Mouse (Mus musculus) MEL-GATA-1-ER (cell line): ENCODE results near the gene Manba.
"Not testable (repeated sequence)": the region's sequence is repeated elsewhere in the genome, so short reads cannot be mapped to it uniquely, and the experiment has no call there.

Experiments
- DNase-seq: peaks from one replicate; pipeline ENCODE4 v3.0.0-alpha.2; 2012; ENCODE audit warnings: low read depth; ENCODE audit errors: extremely low read depth

The Manba gene

GRCm38 (mm10) chr3:135485128-135485899 is at the start of gene Manba:
Manba (plus strand) TSS chr3:135485611.
- peak; percentile 59 for DNase-seq

DNA sequence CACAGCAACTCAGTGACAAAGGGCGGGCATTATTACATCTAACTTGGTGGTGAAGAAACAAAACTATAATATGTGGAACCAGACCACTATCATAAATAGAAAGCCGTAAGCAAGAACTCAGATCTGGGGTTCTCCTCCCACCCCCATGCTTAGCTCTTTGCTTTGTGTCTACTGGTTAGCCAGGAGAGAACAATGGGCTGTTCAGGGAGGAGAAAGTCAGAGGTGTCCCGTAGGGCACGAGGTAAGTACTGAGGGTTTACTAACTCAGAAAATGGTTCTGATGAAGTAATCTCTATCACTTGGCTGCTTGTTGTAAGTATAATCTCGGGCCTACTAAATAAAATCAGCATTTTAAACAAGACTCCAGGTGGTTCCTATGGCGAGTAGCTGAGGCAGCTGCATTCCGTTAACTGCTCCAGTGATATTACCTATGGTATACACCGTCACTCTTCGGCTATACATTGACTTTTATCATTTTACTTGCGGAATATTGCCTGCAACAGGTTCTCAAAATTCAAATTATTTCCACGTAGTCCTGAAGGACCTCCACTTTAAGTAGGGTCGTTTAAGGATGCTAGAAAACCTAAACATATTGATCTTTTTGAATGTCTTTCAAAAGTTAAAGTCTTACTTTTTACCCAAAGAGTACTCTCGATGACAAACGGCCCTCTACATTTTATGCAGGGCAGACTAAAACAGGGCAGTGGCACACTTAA is 48.4 kb upstream of the Manba start:
- DNase-seq, result no peak

- peak; percentile 98 for DNase-seq
These were observed 47.5 kb upstream of the Manba start, which contains the start of gene Ube2d3 for GRCm38 (mm10) chr3:135437758-135438495. Ube2d3 (plus strand) TSS chr3:135438149.

DNA sequence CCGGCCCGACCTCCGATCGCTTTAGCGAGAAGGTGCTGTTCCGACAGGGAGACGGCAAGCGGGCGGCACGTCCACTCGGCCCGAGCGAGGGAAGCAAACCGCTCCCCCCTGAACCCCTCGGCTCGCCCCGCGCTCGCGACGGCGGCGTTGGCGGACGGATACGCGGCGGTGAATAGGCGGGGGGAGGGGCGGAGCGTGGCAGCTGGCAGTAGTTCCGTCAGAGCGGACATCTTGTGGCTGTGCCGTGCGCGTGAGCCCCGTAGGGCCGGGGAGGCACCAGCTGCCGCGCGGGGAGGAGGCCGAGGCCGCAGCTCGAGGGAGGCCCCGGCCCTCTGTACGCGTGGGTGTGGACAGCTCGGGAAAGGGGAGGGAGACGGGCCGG is 46.9 kb upstream of the Manba start:
- no peak for DNase-seq

- DNase-seq, result peak; percentile 78
These were observed 46.4 kb upstream of the Manba start for GRCm38 (mm10) chr3:135438913-135439531.

- no peak for DNase-seq
These were observed 45.8 kb upstream of the Manba start for GRCm38 (mm10) chr3:135439651-135440050.

- DNase-seq, result peak; percentile 74
These were observed 45.2 kb upstream of the Manba start for GRCm38 (mm10) chr3:135440221-135440620.

GRCm38 (mm10) chr3:135440621-135441020 is 44.8 kb upstream of the Manba start:
- no peak for DNase-seq

DNA sequence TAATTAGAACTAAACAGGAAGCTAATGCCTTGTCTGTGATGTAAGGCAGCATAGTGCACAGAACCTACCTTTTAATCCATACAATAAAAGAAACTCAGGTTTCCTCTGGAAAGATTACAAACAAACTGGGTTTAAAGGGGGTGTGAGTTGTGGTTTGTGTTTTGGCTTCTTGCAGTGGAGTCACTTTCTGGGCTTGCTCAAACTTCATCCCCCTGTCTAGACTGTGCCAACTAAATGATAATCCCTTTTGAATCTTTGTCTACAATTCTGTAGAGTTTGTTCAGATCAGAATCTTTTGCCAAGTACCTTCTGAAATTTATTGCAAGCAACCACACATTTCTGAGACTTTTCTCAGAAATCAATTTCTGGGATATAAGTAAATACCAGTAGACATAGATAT is 40.5 kb upstream of the Manba start:
- no peak for DNase-seq

DNA sequence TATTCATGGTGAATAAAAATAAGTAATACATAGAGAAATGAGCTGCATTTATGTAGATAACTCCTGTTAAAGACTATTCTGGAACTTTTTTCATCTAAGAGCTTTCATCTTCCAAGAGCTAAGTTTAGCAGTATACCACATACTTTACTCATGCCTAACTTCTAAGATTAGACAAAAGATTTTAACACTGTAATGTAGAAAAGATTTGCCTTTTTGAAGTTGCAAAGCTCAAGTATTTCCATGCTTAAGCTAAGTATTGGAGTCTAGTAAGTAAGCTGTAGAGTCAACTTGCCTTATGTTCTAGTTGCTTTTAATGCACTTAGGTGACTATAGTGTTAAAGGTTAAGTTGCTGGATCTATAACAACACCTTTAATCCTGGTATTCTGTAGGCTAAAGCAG is 26.4 kb upstream of the Manba start:
- no peak for DNase-seq

DNA sequence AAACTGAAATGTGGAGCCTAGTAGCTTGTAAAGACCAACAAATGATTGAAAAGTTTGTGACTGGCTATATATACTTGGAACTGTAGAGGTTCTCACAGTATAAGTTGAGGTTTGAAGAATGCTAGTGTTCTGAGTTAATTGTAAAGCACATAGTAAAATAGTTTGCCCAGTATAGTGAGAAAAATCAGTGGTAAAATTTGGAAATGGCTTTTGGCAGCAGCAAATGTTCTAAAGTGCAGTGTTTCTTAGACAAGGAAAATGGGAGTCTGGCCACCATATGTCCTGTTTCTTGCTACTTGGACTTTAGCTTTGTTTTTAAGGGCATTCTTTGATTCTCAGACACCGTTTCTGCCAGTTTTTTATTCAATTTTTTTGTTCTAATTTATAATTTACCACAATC is 17.0 kb upstream of the Manba start:
- no peak for DNase-seq

DNA sequence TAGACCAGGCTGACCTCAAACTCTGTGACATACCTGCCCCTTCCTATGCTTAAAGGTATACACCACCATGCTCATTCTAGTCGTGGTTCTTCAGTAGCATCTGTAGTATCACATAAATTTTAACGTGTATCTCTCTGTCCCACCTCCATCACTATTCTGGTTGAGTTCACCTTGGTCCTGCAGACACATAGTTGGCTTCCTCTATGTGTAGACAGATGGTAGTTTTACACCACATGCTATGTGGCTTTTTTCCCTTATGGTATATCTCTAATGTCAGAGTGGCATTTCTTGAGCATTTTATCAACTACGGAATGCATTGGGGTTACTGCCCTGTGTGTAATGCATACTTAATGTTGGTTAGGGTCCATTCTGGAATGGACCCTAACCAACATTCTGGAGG is 16.3 kb upstream of the Manba start:
- no peak for DNase-seq

- peak; percentile 23 for DNase-seq
These were observed 15.4 kb upstream of the Manba start for GRCm38 (mm10) chr3:135469974-135470373.

DNA sequence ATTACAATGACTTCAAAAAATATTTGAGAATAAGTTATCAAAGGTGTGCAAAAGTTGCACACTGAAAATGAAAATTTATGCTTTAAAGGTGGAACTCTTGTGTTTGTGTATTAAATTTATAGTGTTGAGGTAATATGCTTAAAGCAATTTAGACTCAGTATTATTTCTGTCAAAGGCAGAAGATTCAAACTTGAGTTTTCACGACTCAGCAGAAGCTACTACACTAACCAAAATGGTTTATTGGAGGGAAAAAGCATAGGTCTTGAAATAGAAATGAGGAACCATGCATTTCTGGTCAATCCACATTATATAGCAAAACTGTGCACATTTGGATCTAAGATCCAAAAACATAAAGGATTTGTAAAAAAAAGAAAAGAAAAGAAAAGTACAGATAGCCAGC is 14.6 kb upstream of the Manba start:
- no peak for DNase-seq

DNA sequence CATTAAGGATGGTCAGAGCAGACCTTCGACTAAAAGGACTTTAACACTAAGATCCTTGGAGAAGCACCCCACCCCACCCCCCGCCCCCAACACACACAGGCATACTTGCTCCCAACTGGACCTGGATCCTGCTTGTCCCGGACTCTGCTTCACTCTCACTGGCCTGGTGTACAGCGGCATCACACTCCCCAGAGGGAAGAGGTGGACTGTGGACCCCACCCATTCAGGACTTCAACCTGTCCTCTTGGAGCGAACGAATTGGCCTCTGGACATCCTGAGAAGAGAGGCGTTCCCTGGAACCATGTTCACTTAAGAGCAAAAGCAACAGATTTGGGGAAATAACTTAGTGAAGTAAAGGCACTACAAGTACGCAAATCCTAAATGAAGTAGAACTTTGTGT is 10.4 kb upstream of the Manba start:
- DNase-seq, result no peak

DNA sequence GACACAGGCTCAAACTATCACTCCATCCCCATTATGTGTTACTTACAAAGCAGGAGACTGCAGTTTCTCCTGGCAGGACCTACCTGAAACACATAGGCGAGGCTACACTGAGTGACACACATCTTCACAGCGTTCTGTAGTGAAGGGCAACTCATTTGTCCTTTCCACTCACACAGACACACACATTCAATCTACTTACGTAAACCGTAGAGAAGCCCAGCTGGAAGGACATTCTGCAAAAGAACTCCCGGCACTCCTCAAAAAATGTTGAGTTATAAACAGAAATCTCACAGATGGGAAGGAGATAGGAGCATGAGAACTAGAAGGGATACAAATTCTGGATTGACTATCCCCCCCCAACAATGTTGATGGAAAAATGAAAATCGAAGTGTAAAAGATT is 9.1 kb upstream of the Manba start:
- no peak for DNase-seq

- DNase-seq, result no peak
These were observed 8.4 kb upstream of the Manba start for GRCm38 (mm10) chr3:135476977-135477376.

DNA sequence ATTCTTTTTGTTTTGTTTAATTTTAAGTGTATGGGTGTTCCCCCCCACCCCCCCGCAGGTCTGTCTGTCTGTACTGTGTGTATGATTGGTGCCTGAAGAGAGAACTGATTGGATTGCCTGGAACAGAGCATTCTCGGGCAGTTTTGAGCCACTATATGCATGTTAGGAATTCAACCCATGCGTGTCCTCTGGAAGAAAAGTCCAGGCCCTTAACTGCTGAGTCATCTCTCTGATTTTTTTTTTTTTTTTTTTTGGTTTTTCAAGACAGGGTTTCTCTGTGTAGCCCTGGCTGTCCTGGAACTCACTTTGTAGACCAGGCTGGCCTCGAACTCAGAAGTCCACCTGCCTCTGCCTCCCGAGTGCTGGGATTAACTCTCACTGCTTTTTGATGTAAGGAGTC is 6.3 kb upstream of the Manba start:
- not testable (repeated sequence) for DNase-seq

GRCm38 (mm10) chr3:135480767-135481166 is 4.6 kb upstream of the Manba start:
- DNase-seq, result no peak

- DNase-seq, result no peak
These were observed 3.8 kb upstream of the Manba start for GRCm38 (mm10) chr3:135481608-135482007.

DNA sequence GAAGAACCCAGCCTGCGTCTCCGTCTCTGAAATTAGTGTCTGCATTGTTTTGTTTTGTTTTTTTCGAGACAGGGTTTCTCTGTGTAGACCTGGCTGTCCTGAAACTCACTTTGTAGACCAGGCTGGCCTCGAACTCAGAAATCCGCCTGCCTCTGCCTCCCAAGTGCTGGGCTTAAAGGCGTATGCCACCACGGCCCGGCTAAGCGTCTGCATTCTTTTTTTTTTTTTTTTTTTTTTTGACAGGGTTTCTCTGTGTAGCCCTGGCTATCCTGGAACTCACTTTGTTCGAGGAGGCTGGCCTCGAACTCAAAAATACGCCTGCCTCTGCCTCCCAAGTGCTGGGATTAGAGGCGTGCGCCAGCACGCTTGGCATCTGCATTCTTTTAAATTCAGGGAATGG is 761 bp upstream of the Manba start:
- not testable (repeated sequence) for DNase-seq

DNA sequence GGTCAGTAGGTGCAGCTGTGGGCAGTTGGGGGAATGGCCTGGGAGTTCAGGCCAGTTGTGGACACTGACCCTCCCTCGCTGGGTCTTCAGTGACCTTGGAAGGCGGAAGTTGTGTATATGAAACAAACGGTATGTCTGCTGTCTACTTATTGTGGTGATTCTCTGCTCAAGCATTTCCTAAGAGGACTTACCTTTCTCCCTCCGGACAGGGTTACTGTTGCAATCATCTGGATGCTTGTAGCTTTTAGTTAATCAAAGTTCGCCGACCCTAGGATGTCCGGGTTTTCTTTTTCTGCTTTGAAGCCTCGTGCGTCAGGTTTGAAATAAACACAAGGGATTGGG is 460 bp downstream of the Manba start:
- DNase-seq, result peak; percentile 47
